Mouse (Mus musculus) MEL (cell line): Measurements from ENCODE around the gene Slc6a21. TPM values are rescaled to one million over a fixed set of nuclear protein-coding genes. Genes with fewer than 3 reads are reported as not detected.

Experiments
- DNase-seq: peaks from one replicate; pipeline ENCODE4 v3.0.0; 2011; ENCODE audit warnings: low read depth, low spot score
- H3K27ac ChIP-seq: 2 replicates; pipeline ENCODE4 v1.5.1; 2012; ENCODE audit warnings: low read depth, mild to moderate bottlenecking, control low read depth, low read length, moderate library complexity; ENCODE audit not compliant: control insufficient read depth
- H3K27me3 ChIP-seq, 2 experiments: fragments of 150-350 bp in 1 of 2; sonication (generic) in 1 of 2; 2 replicates each; pipeline ENCODE4 v1.6.1; 2012; ENCODE audit warnings: low read length in 2 of 2, mild to moderate bottlenecking in 2 of 2, improper control_type of control experiment in 1 of 2, moderate library complexity in 1 of 2; ENCODE audit not compliant: insufficient read depth in 2 of 2, control insufficient read depth in 1 of 2
- H3K36me3 ChIP-seq, 2 experiments: 2 replicates each; pipeline ENCODE4 v1.6.1; 2012 to 2014; ENCODE audit warnings: low read length in 2 of 2, improper control_type of control experiment in 1 of 2, inconsistent platforms in 1 of 2, mild to moderate bottlenecking in 1 of 2; ENCODE audit not compliant: insufficient read depth in 2 of 2, control insufficient read depth in 1 of 2
- H3K4me1 ChIP-seq, 2 experiments: fragments of 150-350 bp in 1 of 2; sonication (generic) in 1 of 2; 2 replicates each; pipeline ENCODE4 v1.6.1; 2012; ENCODE audit warnings: low read length in 2 of 2, improper control_type of control experiment in 1 of 2, mild to moderate bottlenecking in 1 of 2; ENCODE audit not compliant: insufficient read depth in 2 of 2, control insufficient read depth in 1 of 2
- H3K4me3 ChIP-seq, 2 experiments: fragments of 150-350 bp in 1 of 2; sonication (generic) in 1 of 2; 2 replicates each; pipeline ENCODE4 v1.5.1; 2012; ENCODE audit warnings: low read depth in 2 of 2, low read length in 2 of 2, mild to moderate bottlenecking in 2 of 2, moderate library complexity in 2 of 2, control low read depth in 1 of 2, improper control_type of control experiment in 1 of 2; ENCODE audit not compliant: control insufficient read depth in 1 of 2, insufficient read depth in 1 of 2
- H3K79me2 ChIP-seq: 2 replicates; pipeline ENCODE4 v1.6.1; 2012; ENCODE audit warnings: mild to moderate bottlenecking, low read length, moderate library complexity; ENCODE audit not compliant: control insufficient read depth, poor library complexity, insufficient read depth
- H3K9ac ChIP-seq: 2 replicates; pipeline ENCODE4 v1.6.1; 2012; ENCODE audit warnings: low read depth, mild to moderate bottlenecking, control low read depth, low read length, moderate library complexity; ENCODE audit not compliant: control insufficient read depth, poor library complexity, severe bottlenecking
- H3K9me3 ChIP-seq: fragments of 150-350 bp; sonication (generic); replicated peaks from 2 replicates; pipeline ENCODE4 v1.6.1; 2012; ENCODE audit warnings: mild to moderate bottlenecking, low read length, improper control_type of control experiment, moderate library complexity; ENCODE audit not compliant: insufficient read depth
- BHLHE40 ChIP-seq: IDR thresholded peaks from 2 replicates; pipeline ENCODE4 v1.6.1; 2012; ENCODE audit warnings: low read depth, mild to moderate bottlenecking, inconsistent platforms, low read length, improper control_type of control experiment, borderline replicate concordance
- CHD1 ChIP-seq: IDR thresholded peaks from 2 replicates; pipeline ENCODE4 v1.6.1; 2012; ENCODE audit warnings: low read depth, mild to moderate bottlenecking, inconsistent platforms, low read length, improper control_type of control experiment
- E2F4 ChIP-seq: IDR thresholded peaks from 2 replicates; pipeline ENCODE4 v1.6.1; 2011; ENCODE audit warnings: low read depth, low read length, improper control_type of control experiment, borderline replicate concordance
- EP300 ChIP-seq, 2 experiments: IDR thresholded peaks; 2 replicates each; pipeline ENCODE4 v1.6.1; 2011; ENCODE audit warnings: improper control_type of control experiment in 2 of 2, low read length in 2 of 2, low read depth in 1 of 2, mild to moderate bottlenecking in 1 of 2
- ETS1 ChIP-seq: IDR thresholded peaks from 2 replicates; pipeline ENCODE4 v1.6.1; 2012; ENCODE audit warnings: low read depth, mild to moderate bottlenecking, inconsistent platforms, low read length, improper control_type of control experiment, moderate library complexity
- GATA1 ChIP-seq: IDR thresholded peaks from 2 replicates; pipeline ENCODE4 v1.6.1; 2011; ENCODE audit warnings: low read depth, low read length, improper control_type of control experiment
- JUND ChIP-seq: IDR thresholded peaks from 2 replicates; pipeline ENCODE4 v1.6.1; 2011; ENCODE audit warnings: low read depth, mild to moderate bottlenecking, improper control_type of control experiment, low read length
- KAT2A ChIP-seq: conservative IDR thresholded peaks from 2 replicates; pipeline ENCODE4 v1.6.1; 2012; ENCODE audit warnings: low read depth, low read length, improper control_type of control experiment, inconsistent platforms
- MAX ChIP-seq: IDR thresholded peaks from 2 replicates; pipeline ENCODE4 v1.6.1; 2011; ENCODE audit warnings: low read length, improper control_type of control experiment
- MEF2A ChIP-seq: IDR thresholded peaks from 2 replicates; pipeline ENCODE4 v1.6.1; 2014; ENCODE audit warnings: low read depth, mild to moderate bottlenecking, inconsistent platforms, low read length, improper control_type of control experiment; ENCODE audit not compliant: poor library complexity, insufficient replicate concordance, severe bottlenecking; ENCODE audit errors: extremely low read depth
- MXI1 ChIP-seq: IDR thresholded peaks from 2 replicates; pipeline ENCODE4 v1.6.1; 2011; ENCODE audit warnings: mild to moderate bottlenecking, low read depth, low read length, improper control_type of control experiment
- MYB ChIP-seq: IDR thresholded peaks from 2 replicates; pipeline ENCODE4 v1.6.1; 2011; ENCODE audit warnings: mild to moderate bottlenecking, low read depth, low read length, improper control_type of control experiment
- NRF1 ChIP-seq: IDR thresholded peaks from 2 replicates; pipeline ENCODE4 v1.6.1; 2014; ENCODE audit warnings: low read depth, mild to moderate bottlenecking, inconsistent platforms, low read length, improper control_type of control experiment, moderate library complexity; ENCODE audit not compliant: poor library complexity, insufficient read depth, severe bottlenecking
- POLR2A ChIP-seq, 2 experiments: IDR thresholded peaks; 2 replicates each; pipeline ENCODE4 v1.6.1; 2011 to 2012; ENCODE audit warnings: low read length in 2 of 2, mild to moderate bottlenecking in 2 of 2, control low read depth in 1 of 2, improper control_type of control experiment in 1 of 2, low read depth in 1 of 2, moderate library complexity in 1 of 2; ENCODE audit not compliant: control insufficient read depth in 1 of 2, insufficient read depth in 1 of 2, poor library complexity in 1 of 2
- POLR2AphosphoS5 ChIP-seq: IDR thresholded peaks from 2 replicates; pipeline ENCODE4 v1.6.1; 2012; ENCODE audit warnings: low read depth, borderline replicate concordance, mild to moderate bottlenecking, inconsistent platforms, low read length, moderate library complexity, mixed read lengths
- RAD21 ChIP-seq: IDR thresholded peaks from 2 replicates; pipeline ENCODE4 v1.6.1; 2011; ENCODE audit warnings: mild to moderate bottlenecking, low read depth, low read length, improper control_type of control experiment
- SIN3A ChIP-seq: IDR thresholded peaks from 2 replicates; pipeline ENCODE4 v1.6.1; 2012; ENCODE audit warnings: low read length, improper control_type of control experiment, inconsistent platforms
- TAL1 ChIP-seq: IDR thresholded peaks from 2 replicates; pipeline ENCODE4 v1.6.1; 2012; ENCODE audit warnings: mild to moderate bottlenecking, inconsistent platforms, low read length, moderate library complexity, mixed read lengths
- TCF12 ChIP-seq: IDR thresholded peaks from 2 replicates; pipeline ENCODE4 v1.6.1; 2014; ENCODE audit warnings: low read depth, mild to moderate bottlenecking, inconsistent platforms, low read length, improper control_type of control experiment, moderate library complexity
- USF1 ChIP-seq: IDR thresholded peaks from 2 replicates; pipeline ENCODE4 v1.6.1; 2014; ENCODE audit warnings: low read depth, mild to moderate bottlenecking, inconsistent platforms, low read length, improper control_type of control experiment, moderate library complexity
- USF2 ChIP-seq, 2 experiments: IDR thresholded peaks; 2 replicates each; pipeline ENCODE4 v1.6.1; 2011 to 2012; ENCODE audit warnings: improper control_type of control experiment in 2 of 2, low read length in 2 of 2, borderline replicate concordance in 1 of 2, inconsistent platforms in 1 of 2, low read depth in 1 of 2, mild to moderate bottlenecking in 1 of 2; ENCODE audit not compliant: insufficient read depth in 1 of 2
- ZKSCAN1 ChIP-seq: IDR thresholded peaks from 2 replicates; pipeline ENCODE4 v1.6.1; 2012; ENCODE audit warnings: low read depth, mild to moderate bottlenecking, inconsistent platforms, low read length, improper control_type of control experiment, moderate library complexity
- polyA plus RNA-seq, 2 experiments: library from polyadenylated mRNA; stranded (reverse) in 1 of 2; unstranded in 1 of 2; fragments of >175 nt in 1 of 2; fragments of >200 nt in 1 of 2; gene quantifications; 2 replicates each; pipeline versions ENCODE4 v1.2.1 to v1.2.4; 2012; ENCODE audit warnings: low replicate concordance in 2 of 2, low read depth in 1 of 2; ENCODE audit not compliant: insufficient read length in 2 of 2, insufficient read depth in 1 of 2, missing spikeins in 1 of 2
- total RNA-seq: library from RNA; depleted of rRNA; stranded (reverse); fragments of 300-350 nt; gene quantifications from 2 replicates; pipeline ENCODE4 v1.2.3, GENCODE M21; 2012

Gene Slc6a21
- total and polyA plus RNA-seq, 3 experiments: not detected

DNA sequence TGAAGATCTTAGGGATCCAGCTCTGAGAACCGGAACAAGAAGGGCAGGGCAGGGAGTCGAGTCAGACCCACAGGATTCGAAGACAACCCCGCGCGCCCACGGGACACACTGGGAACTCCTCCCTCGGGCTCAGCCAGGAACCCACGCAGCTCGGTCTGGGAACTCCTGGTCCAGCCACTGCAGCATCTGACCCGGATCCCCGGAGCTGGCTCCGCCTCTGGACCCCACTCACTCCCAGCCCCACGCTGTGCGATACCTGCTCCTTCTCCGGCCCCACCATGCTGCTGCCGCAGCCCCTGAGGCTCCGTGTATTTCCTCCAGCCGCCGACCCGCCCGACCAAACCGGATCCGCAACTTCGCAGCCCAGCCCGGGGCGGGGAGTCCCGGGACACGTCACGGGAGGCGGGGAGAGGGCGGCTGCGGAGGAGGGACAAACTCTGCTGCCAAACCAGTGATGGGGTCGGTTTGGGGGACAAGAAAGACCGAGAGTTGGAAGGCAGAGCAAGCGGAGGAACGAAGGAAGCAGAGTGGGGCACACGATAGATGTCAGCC lies 56.2 kb downstream of the Slc6a21 start, which contains the start of gene Trpm4 (continued):
- TF ChIP-seq USF2 (IDR thresholded peaks at IDR 0.05; ENCODE audit: borderline replicate concordance in 1 of 2, insufficient read depth in 1 of 2, low read depth in 1 of 2, low read length in 2 of 2): no peak
- TF ChIP-seq RAD21: no peak
- TF ChIP-seq CHD1: no peak
- no peak for TF ChIP-seq TAL1
- 0 out of 2 replicates have a peak, but pooled peaks have one; percentile 21 for TF ChIP-seq MAX
- TF ChIP-seq MYB: no peak
- no peak for TF ChIP-seq GATA1
- TF ChIP-seq BHLHE40: no peak
- no peak for TF ChIP-seq ZKSCAN1
- no peak for TF ChIP-seq USF1
- TF ChIP-seq, all 39 proteins: peak for 7

DNA sequence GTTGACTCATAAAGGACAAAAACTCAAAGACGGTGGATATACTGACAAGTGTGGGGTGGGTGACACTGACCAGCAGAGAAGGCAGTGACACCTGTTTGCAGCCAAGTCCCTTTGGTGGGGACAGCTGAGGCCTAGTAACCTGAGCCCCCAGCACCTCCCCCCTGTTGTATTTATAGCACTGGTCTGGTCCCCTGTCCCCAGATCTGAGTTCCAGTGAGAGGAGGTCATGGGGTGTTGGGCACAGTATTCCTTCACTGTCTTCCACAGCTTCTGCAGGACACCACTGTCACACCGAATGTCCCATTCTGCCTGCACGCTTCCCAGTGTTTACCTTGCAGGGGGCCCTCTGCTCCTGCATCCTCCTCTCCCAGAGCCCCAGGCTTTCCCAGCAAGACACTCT lies 57.3 kb downstream of the Slc6a21 start:
- Histone ChIP-seq H3K27me3 (no peaks in the 10 kb centered on the region), H3K79me2 (peaks cover 1% of the 10 kb centered on the region; the same call in 1 of the 2 replicates), H3K27ac (no peak overlapping the region), H3K4me3 (no peak overlapping the region), H3K36me3 (0 out of 4 replicates have a peak, but pooled peaks cover 0 to 5% of the 10 kb centered on the region in 2 experiments), H3K9ac (no peak overlapping the region)
- TF ChIP-seq KAT2A (no peak), POLR2A (IDR thresholded peaks at IDR 0.05; ENCODE audit: control insufficient read depth in 1 of 2, insufficient read depth in 1 of 2, low read depth in 1 of 2, low read length in 2 of 2, poor library complexity in 1 of 2) (no peak), CHD1 (no peak), EP300 (IDR thresholded peaks at IDR 0.05; ENCODE audit: low read depth in 1 of 2, low read length in 2 of 2) (no peak), USF2 (IDR thresholded peaks at IDR 0.05; ENCODE audit: borderline replicate concordance in 1 of 2, insufficient read depth in 1 of 2, low read depth in 1 of 2, low read length in 2 of 2) (no peak), MAX (no peak), MXI1 (no peak), MYB (no peak), JUND (no peak), NRF1 (no peak), POLR2AphosphoS5 (no peak), SIN3A (no peak), MEF2A (no peak), ETS1 (no peak), E2F4 (no peak), BHLHE40 (no peak), TCF12 (no peak)
- TF ChIP-seq, all 39 proteins: peak for 0
- DNase-seq: no peak
- H3K4me1 ChIP-seq: peaks cover 6 to 14% of the 10 kb centered on the region in 2 experiments
- H3K9me3 ChIP-seq: no peaks in the 10 kb centered on the region
